Mouse (Mus musculus): ENCODE measurements around the gene Katna1.

DNA sequence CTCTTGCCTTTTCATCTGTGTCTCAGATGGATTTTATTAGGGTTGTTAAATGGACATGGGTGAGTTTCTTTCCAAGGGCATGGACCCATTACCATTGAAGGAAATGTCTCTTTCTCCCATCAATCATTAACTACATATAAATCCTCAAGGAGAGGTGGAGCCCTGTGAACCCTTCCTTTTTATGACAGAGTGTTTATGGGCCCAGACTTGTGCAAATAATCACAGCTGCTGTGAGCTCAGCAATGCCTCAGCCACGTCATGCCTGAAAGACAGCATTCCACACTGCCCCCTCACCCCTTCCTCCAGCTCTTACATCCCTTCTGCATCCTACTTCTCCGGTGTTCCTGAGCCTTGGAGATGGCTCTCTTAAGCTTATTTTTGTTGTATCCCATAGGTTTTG is 61.5 kb downstream of the Katna1 start:
- TF ChIP-seq CTCF (IDR thresholded peaks at IDR 0.05; ENCODE audit: control insufficient read depth, insufficient read depth, insufficient read length) (no peak), USF1 (IDR thresholded peaks at IDR 0.05; ENCODE audit: low read depth) (no peak), MAX (IDR thresholded peaks at IDR 0.05) (no peak), CEBPB (IDR thresholded peaks at IDR 0.05; ENCODE audit: low read depth) (no peak), FOSL1 (IDR thresholded peaks at IDR 0.05; ENCODE audit: insufficient read depth, low read length, poor library complexity, severe bottlenecking) (no peak)

Measured in C2C12 (cell line).